Mouse (Mus musculus) neural tube, embryonic 15.5 days (tissue): ENCODE data around the gene Lrfn4. TPM values are rescaled to one million over a fixed set of nuclear protein-coding genes. Genes with fewer than 3 reads are reported as not detected.
"Not testable (repeated sequence)": the region's sequence is repeated elsewhere in the genome, so short reads cannot be mapped to it uniquely, and the experiment has no call there.

Experiments used
- ATAC-seq: fragments of 200-750 bp; cut with Nextera tagmentation; 2 replicates; pipeline ENCODE4 v1.8.0; 2017; ENCODE audit warnings: mild to moderate bottlenecking, moderate TSS enrichment, moderate library complexity; ENCODE audit not compliant: low FRiP score
- H3K27ac ChIP-seq: fragments of 300-500 bp; sonication (generic); replicated peaks from 2 replicates; pipeline ENCODE4 v1.5.1; 2015; ENCODE audit warnings: mild to moderate bottlenecking, inconsistent platforms
- H3K27me3 ChIP-seq: fragments of 300-500 bp; sonication (generic); replicated peaks from 2 replicates; pipeline ENCODE4 v1.6.1; 2015; ENCODE audit warnings: inconsistent platforms
- H3K36me3 ChIP-seq: fragments of 300-500 bp; sonication (generic); 2 replicates; pipeline ENCODE4 v1.6.1; 2015; ENCODE audit warnings: inconsistent platforms
- H3K4me1 ChIP-seq: fragments of 300-500 bp; sonication (generic); 2 replicates; pipeline ENCODE4 v1.6.1; 2015; ENCODE audit warnings: inconsistent platforms
- H3K4me2 ChIP-seq: fragments of 300-500 bp; sonication (generic); 2 replicates; pipeline ENCODE4 v1.6.1; 2015; ENCODE audit warnings: inconsistent platforms, mild to moderate bottlenecking, moderate library complexity
- H3K4me3 ChIP-seq: fragments of 300-500 bp; sonication (generic); replicated peaks from 2 replicates; pipeline ENCODE4 v1.5.1; 2015; ENCODE audit warnings: mild to moderate bottlenecking, inconsistent platforms
- H3K9ac ChIP-seq: fragments of 300-500 bp; sonication (generic); replicated peaks from 2 replicates; pipeline ENCODE4 v1.6.1; 2015; ENCODE audit warnings: mild to moderate bottlenecking, inconsistent platforms
- H3K9me3 ChIP-seq: fragments of 300-500 bp; sonication (generic); replicated peaks from 2 replicates; pipeline ENCODE4 v1.6.1; 2016; ENCODE audit warnings: inconsistent platforms
- WGBS: fragments of 180-500 bp; shearing (Covaris S2); methylation state at CpG from one replicate; pipeline ENCODE4 v1.1.7; 2015; ENCODE audit warnings: mixed read lengths; 5-methylcytosine and 5-hydroxymethylcytosine counted together
- polyA plus RNA-seq: library from polyadenylated mRNA; unstranded; fragments of >200 nt; fragmentation: Nextera tagmentation; extraction: Ambion mirVana; gene quantifications from 2 replicates; pipeline ENCODE4 v1.2.1, GENCODE M21; 2015

Gene Lrfn4
- polyA plus RNA-seq, 1 experiment from 2014 or later, result 12.5 TPM

GRCm38 (mm10) chr19:4607406-4607805 is 8.1 kb downstream of the Lrfn4 start:
- no peaks in the 10 kb centered on the region for H3K27me3 ChIP-seq
- peaks cover 22% of the 10 kb centered on the region for H3K4me1 ChIP-seq
- no peak overlapping the region for H3K27ac ChIP-seq
- H3K9me3 ChIP-seq, result no peaks in the 10 kb centered on the region
- no peak overlapping the region for H3K9ac ChIP-seq
- H3K36me3 ChIP-seq, result peaks cover 15% of the 10 kb centered on the region
- WGBS, result 94% methylated on average over 12 of the region's 12 CpGs
- no peak overlapping the region for H3K4me2 ChIP-seq
- no peak overlapping the region for H3K4me3 ChIP-seq
- ATAC-seq, result no peak

- no peak for ATAC-seq
- no peak overlapping the region for H3K4me2 ChIP-seq
- no peaks in the 10 kb centered on the region for H3K36me3 ChIP-seq
- H3K4me3 ChIP-seq, result no peak overlapping the region
- 90% methylated on average over 4 of the region's 4 CpGs for WGBS
- no peak overlapping the region for H3K27ac ChIP-seq
- H3K27me3 ChIP-seq, result no peaks in the 10 kb centered on the region
- H3K9me3 ChIP-seq, result no peaks in the 10 kb centered on the region
- H3K4me1 ChIP-seq, result 0 out of 2 replicates have a peak, but pooled peaks cover 8% of the 10 kb centered on the region
- H3K9ac ChIP-seq, result no peak overlapping the region
Observed at GRCm38 (mm10) chr19:4605654-4606053, 9.8 kb downstream of the Lrfn4 start.

GRCm38 (mm10) chr19:4603801-4604723 is 11.4 kb downstream of the Lrfn4 start:
- Histone ChIP-seq H3K4me2 (no peak overlapping the region), H3K27me3 (no peaks in the 10 kb centered on the region), H3K9ac (no peak overlapping the region), H3K27ac (no peak overlapping the region), H3K9me3 (no peaks in the 10 kb centered on the region), H3K4me1 (no peaks in the 10 kb centered on the region), H3K4me3 (no peak overlapping the region), H3K36me3 (no peaks in the 10 kb centered on the region)
- WGBS, result 42% methylated on average over 24 of the region's 24 CpGs
- ATAC-seq, result no peak

- H3K9ac ChIP-seq, result no peak overlapping the region
- H3K27me3 ChIP-seq, result no peaks in the 10 kb centered on the region
- WGBS, result 90% methylated on average over 20 of the region's 20 CpGs
- no peak overlapping the region for H3K27ac ChIP-seq
- H3K4me3 ChIP-seq, result no peak overlapping the region
- H3K4me1 ChIP-seq, result no peaks in the 10 kb centered on the region
- no peak overlapping the region for H3K4me2 ChIP-seq
- no peaks in the 10 kb centered on the region for H3K36me3 ChIP-seq
- H3K9me3 ChIP-seq, result no peaks in the 10 kb centered on the region
- no peak for ATAC-seq
Observed at GRCm38 (mm10) chr19:4602459-4602858, 13.0 kb downstream of the Lrfn4 start.

DNA sequence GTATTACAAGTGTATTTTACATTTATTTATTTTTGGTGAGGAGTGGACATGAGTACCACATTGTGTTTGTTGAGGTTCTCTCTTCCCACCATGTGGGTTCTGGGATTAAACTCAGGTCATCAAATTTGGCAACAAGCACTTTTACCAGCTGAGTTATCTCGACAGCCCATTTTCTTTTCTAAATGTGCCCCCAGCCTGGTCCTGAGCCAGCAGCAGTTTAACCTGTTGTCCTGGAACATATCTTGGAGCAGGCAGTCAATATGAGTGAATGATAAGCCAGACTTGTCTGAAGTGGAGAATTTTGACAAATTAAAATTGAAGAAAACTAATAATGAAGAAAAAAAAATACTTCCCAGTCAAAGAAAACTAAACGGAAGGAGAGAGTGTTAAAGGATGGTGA is 19.4 kb downstream of the Lrfn4 start:
- 86% methylated on average over 2 of the region's 2 CpGs for WGBS
- H3K27ac ChIP-seq, result no peak overlapping the region
- H3K9me3 ChIP-seq, result no peaks in the 10 kb centered on the region
- ATAC-seq, result no peak
- H3K4me1 ChIP-seq, result no peaks in the 10 kb centered on the region
- no peak overlapping the region for H3K9ac ChIP-seq
- H3K4me3 ChIP-seq, result no peak overlapping the region
- H3K36me3 ChIP-seq, result no peaks in the 10 kb centered on the region
- no peaks in the 10 kb centered on the region for H3K27me3 ChIP-seq
- H3K4me2 ChIP-seq, result no peak overlapping the region

DNA sequence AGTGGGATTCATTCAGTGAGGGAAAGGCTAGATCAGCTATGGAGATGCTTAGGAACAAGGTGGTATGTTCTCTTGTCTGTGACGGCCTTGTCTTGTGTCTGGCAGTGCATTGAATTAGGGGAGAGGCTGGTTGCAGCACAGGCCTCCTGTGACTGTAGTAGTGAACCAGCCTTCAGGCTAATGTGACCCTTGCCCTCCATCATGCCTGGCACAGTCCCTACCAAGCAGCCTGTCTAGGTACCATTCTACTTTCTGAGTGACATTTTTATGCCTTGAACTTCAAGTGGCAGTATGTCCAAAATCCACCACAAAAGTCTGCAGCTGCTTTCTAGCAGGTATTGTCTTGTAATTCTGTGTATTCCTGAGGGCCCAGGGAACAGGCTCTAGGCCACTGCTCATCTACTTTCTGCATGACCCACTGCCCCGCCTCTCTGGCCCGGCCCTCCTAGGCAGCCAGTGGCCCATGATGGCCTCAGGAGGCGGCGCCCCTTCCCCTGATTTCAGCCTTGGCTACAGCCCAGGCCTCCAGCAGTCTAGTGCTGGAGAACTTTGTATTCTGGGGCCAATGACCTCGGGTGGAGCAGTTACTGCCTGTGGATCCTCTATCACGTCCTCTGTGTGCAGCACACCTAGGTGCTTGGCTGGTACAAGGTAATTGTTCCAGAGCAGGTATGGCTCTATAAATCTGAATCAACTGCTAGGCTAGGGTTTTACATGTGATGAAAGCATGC is 21.5 kb downstream of the Lrfn4 start:
- Histone ChIP-seq H3K4me2 (no peak overlapping the region), H3K9ac (no peak overlapping the region), H3K27ac (no peak overlapping the region), H3K4me1 (no peaks in the 10 kb centered on the region), H3K4me3 (no peak overlapping the region), H3K27me3 (no peaks in the 10 kb centered on the region), H3K36me3 (no peaks in the 10 kb centered on the region), H3K9me3 (no peaks in the 10 kb centered on the region)
- ATAC-seq, result no peak
- WGBS, result 47% methylated on average over 7 of the region's 7 CpGs

DNA sequence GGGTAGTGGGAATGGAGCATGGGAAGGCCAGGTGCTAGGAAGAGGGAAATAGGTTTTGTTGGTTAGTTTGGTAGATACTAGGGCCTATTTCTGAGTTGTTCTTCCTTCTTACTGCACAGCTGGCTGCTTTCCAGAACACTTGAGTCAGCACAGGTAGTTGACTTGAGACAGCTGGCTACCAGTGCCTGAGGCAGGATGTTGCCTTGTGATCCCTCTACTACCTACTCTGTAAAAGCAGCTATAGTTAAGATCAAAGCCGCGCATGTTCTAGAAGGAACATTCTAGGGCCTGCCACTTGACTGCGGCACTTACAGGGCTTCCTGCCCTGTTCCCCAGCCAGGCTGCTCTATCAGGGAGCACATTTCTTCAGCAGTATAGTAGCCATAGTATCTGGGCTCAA is 25.4 kb downstream of the Lrfn4 start:
- WGBS, result 97% methylated on average over 3 of the region's 3 CpGs
- no peak overlapping the region for H3K9ac ChIP-seq
- no peaks in the 10 kb centered on the region for H3K27me3 ChIP-seq
- no peaks in the 10 kb centered on the region for H3K36me3 ChIP-seq
- no peak for ATAC-seq
- H3K4me3 ChIP-seq, result no peak overlapping the region
- H3K4me1 ChIP-seq, result no peaks in the 10 kb centered on the region
- H3K9me3 ChIP-seq, result no peaks in the 10 kb centered on the region
- H3K27ac ChIP-seq, result no peak overlapping the region
- H3K4me2 ChIP-seq, result no peak overlapping the region

DNA sequence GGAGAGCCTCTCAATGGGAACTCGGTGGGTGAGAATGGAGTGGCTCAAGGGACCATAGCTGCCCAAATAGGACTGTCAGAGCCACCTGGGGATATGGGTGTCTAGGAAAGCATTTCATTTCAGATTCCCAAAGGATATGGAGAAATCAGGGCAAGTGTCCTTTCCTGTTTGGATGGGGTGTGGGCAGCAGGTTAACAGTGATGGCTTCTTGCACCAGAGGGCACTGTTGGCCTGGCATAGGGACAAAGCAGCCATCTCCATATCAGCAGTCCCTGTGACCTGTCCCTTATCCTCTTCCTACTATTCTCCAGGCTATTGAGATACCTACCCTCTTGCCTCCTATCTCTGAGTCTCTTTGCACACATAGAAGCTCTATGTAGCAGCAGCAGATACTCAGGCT is 26.4 kb downstream of the Lrfn4 start:
- WGBS, result 74% methylated on average over 1 of the region's 1 CpGs
- H3K4me2 ChIP-seq, result no peak overlapping the region

DNA sequence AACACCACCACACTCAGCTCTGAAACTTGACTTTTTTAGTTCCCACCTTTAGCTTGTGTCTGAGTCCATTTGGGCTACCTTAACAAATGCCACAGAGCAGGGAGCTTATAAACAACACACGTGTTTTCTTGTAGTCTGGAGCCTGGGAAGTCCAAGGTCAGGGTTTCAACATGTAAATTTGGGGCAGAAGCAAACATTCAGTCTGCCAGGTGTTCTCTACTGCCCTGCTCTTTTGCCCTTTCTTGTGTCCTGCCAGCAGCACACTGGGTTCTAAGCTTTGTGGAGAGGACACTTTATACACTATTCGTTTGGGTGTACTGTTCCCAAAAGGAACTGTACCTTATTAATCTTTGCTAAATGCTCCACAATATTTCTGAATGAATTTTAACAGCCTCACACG is 27.0 kb downstream of the Lrfn4 start:
- Histone ChIP-seq H3K36me3 (no peaks in the 10 kb centered on the region), H3K27ac (no peak overlapping the region), H3K27me3 (no peaks in the 10 kb centered on the region), H3K4me2 (no peak overlapping the region), H3K9ac (no peak overlapping the region), H3K9me3 (no peaks in the 10 kb centered on the region), H3K4me1 (peaks cover 5% of the 10 kb centered on the region; the same call in 1 of the 2 replicates), H3K4me3 (no peak overlapping the region)
- 68% methylated on average over 3 of the region's 3 CpGs for WGBS
- no peak for ATAC-seq

More for the DNA sequence above, 26.4 kb downstream of the Lrfn4 start:
- no peaks in the 10 kb centered on the region for H3K27me3 ChIP-seq
- ATAC-seq, result no peak
- no peaks in the 10 kb centered on the region for H3K9me3 ChIP-seq
- H3K27ac ChIP-seq, result no peak overlapping the region
- no peak overlapping the region for H3K9ac ChIP-seq
- no peak overlapping the region for H3K4me3 ChIP-seq
- H3K36me3 ChIP-seq, result no peaks in the 10 kb centered on the region
- H3K4me1 ChIP-seq, result peaks cover 1% of the 10 kb centered on the region; the same call in 1 of the 2 replicates

- H3K4me2 ChIP-seq, result no peak overlapping the region
- H3K9ac ChIP-seq, result no peak overlapping the region
- peaks cover 5% of the 10 kb centered on the region; the same call in 1 of the 2 replicates for H3K4me1 ChIP-seq
- no peak overlapping the region for H3K4me3 ChIP-seq
- ATAC-seq, result no peak
- no peaks in the 10 kb centered on the region for H3K27me3 ChIP-seq
- no peak overlapping the region for H3K27ac ChIP-seq
- WGBS, result 51% methylated on average over 2 of the region's 2 CpGs
- no peaks in the 10 kb centered on the region for H3K9me3 ChIP-seq
- no peaks in the 10 kb centered on the region for H3K36me3 ChIP-seq
Observed at GRCm38 (mm10) chr19:4587426-4587825, 28.0 kb downstream of the Lrfn4 start.

GRCm38 (mm10) chr19:4586783-4587182 is 28.7 kb downstream of the Lrfn4 start:
- not testable (repeated sequence) for H3K27ac ChIP-seq, ATAC-seq

GRCm38 (mm10) chr19:4583856-4584255 is 31.6 kb downstream of the Lrfn4 start:
- no peak overlapping the region for H3K9ac ChIP-seq
- no peak overlapping the region for H3K4me3 ChIP-seq
- H3K9me3 ChIP-seq, result no peaks in the 10 kb centered on the region
- H3K27me3 ChIP-seq, result no peaks in the 10 kb centered on the region
- H3K36me3 ChIP-seq, result no peaks in the 10 kb centered on the region
- no peak overlapping the region for H3K4me2 ChIP-seq
- ATAC-seq, result no peak
- peaks cover 5% of the 10 kb centered on the region; the same call in 1 of the 2 replicates for H3K4me1 ChIP-seq
- H3K27ac ChIP-seq, result no peak overlapping the region
- WGBS, result 58% methylated on average over 2 of the region's 2 CpGs

More at GRCm38 (mm10) chr19:4586783-4587182, 28.7 kb downstream of the Lrfn4 start:
- H3K36me3 ChIP-seq, H3K9ac ChIP-seq, H3K4me2 ChIP-seq, H3K4me1 ChIP-seq, H3K9me3 ChIP-seq, H3K4me3 ChIP-seq, H3K27me3 ChIP-seq: not testable (repeated sequence)
